Mouse (Mus musculus) natural killer cell, adult 2 months (primary cell): ENCODE measurements at regions not wholly inside any gene's neighbourhood (a gene's known extent, or its start where the extent isn't known, plus 50 kb on each side); places are given as distances from the start of the nearest gene placed in this dataset.

Experiments
- DNase-seq, 2 experiments: peaks; one replicate each; pipeline ENCODE4 v3.0.0; 2022; ENCODE audit warnings: low spot score in 2 of 2

GRCm38 (mm10) chr4:99348674-99349073, 53.0 kb downstream of the Gm12689 start:
- DNase-seq, result no peak

- DNase-seq, result no peak
Measured at GRCm38 (mm10) chr4:99353122-99353774, 57.5 kb downstream of the Gm12689 start.

- peak in 1 of 2 experiments; percentile 5 for DNase-seq
Measured at GRCm38 (mm10) chr4:99354241-99354640, 58.5 kb downstream of the Gm12689 start.

- no peak for DNase-seq
Measured at GRCm38 (mm10) chr4:99354835-99355234, 59.1 kb downstream of the Gm12689 start.

- DNase-seq, result no peak
Measured at GRCm38 (mm10) chr4:99368036-99368435, 72.3 kb downstream of the Gm12689 start.

- DNase-seq, result no peak
Measured at GRCm38 (mm10) chr4:99371162-99371561, 75.5 kb downstream of the Gm12689 start.

- DNase-seq, result no peak
Measured at GRCm38 (mm10) chr4:99376171-99376570, 80.5 kb downstream of the Gm12689 start.

GRCm38 (mm10) chr4:99376911-99377310, 81.2 kb downstream of the Gm12689 start:
- DNase-seq, result no peak

GRCm38 (mm10) chr4:99379983-99380382, 84.3 kb downstream of the Gm12689 start:
- DNase-seq, result no peak

- DNase-seq, result no peak
Measured at GRCm38 (mm10) chr4:99385381-99385780, 89.7 kb downstream of the Gm12689 start.

GRCm38 (mm10) chr4:99389428-99389827, 93.7 kb downstream of the Gm12689 start:
- no peak for DNase-seq

- no peak for DNase-seq
Measured at GRCm38 (mm10) chr4:99392986-99393385, 97.3 kb downstream of the Gm12689 start.

GRCm38 (mm10) chr4:99394244-99394643, 98.5 kb downstream of the Gm12689 start:
- no peak for DNase-seq

- no peak for DNase-seq
Measured at GRCm38 (mm10) chr4:99407466-99407865, 111.8 kb downstream of the Gm12689 start.

- no peak for DNase-seq
Measured at GRCm38 (mm10) chr4:99423449-99423848, 127.7 kb downstream of the Gm12689 start.

GRCm38 (mm10) chr4:99445077-99445754, 149.5 kb downstream of the Gm12689 start:
- no peak for DNase-seq

- no peak for DNase-seq
Measured at GRCm38 (mm10) chr4:99445755-99446128, 150.0 kb downstream of the Gm12689 start.

GRCm38 (mm10) chr4:99458984-99459383, 163.3 kb downstream of the Gm12689 start:
- DNase-seq, result no peak

- DNase-seq, result no peak
Measured at GRCm38 (mm10) chr4:99459436-99459835, 163.7 kb downstream of the Gm12689 start.

- no peak for DNase-seq
Measured at GRCm38 (mm10) chr4:99465493-99465892, 169.8 kb downstream of the Gm12689 start.

GRCm38 (mm10) chr4:99475701-99476218, 180.1 kb downstream of the Gm12689 start:
- no peak for DNase-seq

GRCm38 (mm10) chr4:99484271-99484670, 171.8 kb upstream of the Foxd3 start:
- DNase-seq, result no peak
